Mouse (Mus musculus): ENCODE measurements around the gene Eif3l. TPM values are rescaled to one million over a fixed set of nuclear protein-coding genes. Genes with fewer than 3 reads are reported as not detected.

The Eif3l gene
- total and polyA plus RNA-seq, 3 experiments, result 30.9 to 261 (median 134) TPM

- H3K36me3 ChIP-seq (replicated peaks), result peaks cover 10% of the 10 kb centered on the region
- no peak for ATAC-seq (ENCODE audit: extremely low read depth, insufficient number of reproducible peaks, low FRiP score, poor library complexity, severe bottlenecking)
Measured at GRCm38 (mm10) chr15:79101531-79101930, 26.6 kb downstream of the Eif3l start.

GRCm38 (mm10) chr15:79103264-79103663 lies 28.3 kb downstream of the Eif3l start:
- peaks cover 11% of the 10 kb centered on the region for H3K4me1 ChIP-seq (ENCODE audit: insufficient read depth, low read depth, low read length)
- H3K27me3 ChIP-seq (ENCODE audit: insufficient read depth, low read length), result peaks cover 58% of the 10 kb centered on the region
- ATAC-seq (ENCODE audit: extremely low read depth, insufficient number of reproducible peaks, low FRiP score, poor library complexity, severe bottlenecking) (no peak), DNase-seq (ENCODE audit: low spot score) (no peak)
- no peak overlapping the region for H3K4me3 ChIP-seq (ENCODE audit: low read depth, low read length)
- no peaks in the 10 kb centered on the region for H3K36me3 ChIP-seq (replicated peaks)
- no peaks in the 10 kb centered on the region for H3K9me3 ChIP-seq (replicated peaks)
- TF ChIP-seq GATA2 (IDR thresholded peaks at IDR 0.05; ENCODE audit: borderline replicate concordance, low read depth, low read length) (no peak), TAL1 (conservative IDR thresholded peaks at IDR 0.05; ENCODE audit: low read depth, low read length) (no peak), CTCF (IDR thresholded peaks at IDR 0.05; ENCODE audit: low read depth, low read length) (no peak), POLR2AphosphoS5 (IDR thresholded peaks at IDR 0.05; ENCODE audit: insufficient replicate concordance, low read depth, low read length) (no peak), GATA1 (IDR thresholded peaks at IDR 0.05; ENCODE audit: borderline replicate concordance, low read length) (no peak)

More at GRCm38 (mm10) chr15:79101531-79101930, 26.6 kb downstream of the Eif3l start:
- TF ChIP-seq CTCF (IDR thresholded peaks at IDR 0.05; ENCODE audit: low read depth, low read length), result no peak
- TF ChIP-seq POLR2AphosphoS5 (IDR thresholded peaks at IDR 0.05; ENCODE audit: insufficient replicate concordance, low read depth, low read length), result no peak
- TF ChIP-seq TAL1 (conservative IDR thresholded peaks at IDR 0.05; ENCODE audit: low read depth, low read length), result no peak
- TF ChIP-seq GATA2 (IDR thresholded peaks at IDR 0.05; ENCODE audit: borderline replicate concordance, low read depth, low read length), result no peak
- no peak for TF ChIP-seq GATA1 (IDR thresholded peaks at IDR 0.05; ENCODE audit: borderline replicate concordance, low read length)
- peaks cover 9% of the 10 kb centered on the region; the same call in 1 of the 2 replicates for H3K4me1 ChIP-seq (ENCODE audit: insufficient read depth, low read depth, low read length)
- H3K4me3 ChIP-seq (ENCODE audit: low read depth, low read length), result no peak overlapping the region
- H3K9me3 ChIP-seq (replicated peaks), result no peaks in the 10 kb centered on the region
- H3K27me3 ChIP-seq (ENCODE audit: insufficient read depth, low read length), result peaks cover 53% of the 10 kb centered on the region
- DNase-seq (ENCODE audit: low spot score), result no peak

GRCm38 (mm10) chr15:79105804-79106203 lies 30.8 kb downstream of the Eif3l start:
- peaks cover 36% of the 10 kb centered on the region for H3K4me1 ChIP-seq (ENCODE audit: insufficient read depth, low read depth, low read length)
- DNase-seq (ENCODE audit: low spot score), result no peak
- H3K9me3 ChIP-seq (replicated peaks), result no peaks in the 10 kb centered on the region
- TF ChIP-seq GATA2 (IDR thresholded peaks at IDR 0.05; ENCODE audit: borderline replicate concordance, low read depth, low read length) (no peak), GATA1 (IDR thresholded peaks at IDR 0.05; ENCODE audit: borderline replicate concordance, low read length) (no peak), CTCF (IDR thresholded peaks at IDR 0.05; ENCODE audit: low read depth, low read length) (no peak), POLR2AphosphoS5 (IDR thresholded peaks at IDR 0.05; ENCODE audit: insufficient replicate concordance, low read depth, low read length) (no peak), TAL1 (conservative IDR thresholded peaks at IDR 0.05; ENCODE audit: low read depth, low read length) (no peak)
- peaks cover 2% of the 10 kb centered on the region for H3K36me3 ChIP-seq (replicated peaks)
- no peak for ATAC-seq (ENCODE audit: extremely low read depth, insufficient number of reproducible peaks, low FRiP score, poor library complexity, severe bottlenecking)
- peaks cover 60% of the 10 kb centered on the region for H3K27me3 ChIP-seq (ENCODE audit: insufficient read depth, low read length)
- no peak overlapping the region for H3K4me3 ChIP-seq (ENCODE audit: low read depth, low read length)

GRCm38 (mm10) chr15:79107966-79108365 lies 33.0 kb downstream of the Eif3l start:
- Histone ChIP-seq H3K4me1 (ENCODE audit: insufficient read depth, low read depth, low read length) (peaks cover 36% of the 10 kb centered on the region), H3K9me3 (replicated peaks) (no peaks in the 10 kb centered on the region), H3K4me3 (ENCODE audit: low read depth, low read length) (no peak overlapping the region), H3K27me3 (ENCODE audit: insufficient read depth, low read length) (peaks cover 50% of the 10 kb centered on the region), H3K36me3 (replicated peaks) (peaks cover 15% of the 10 kb centered on the region)
- TF ChIP-seq GATA1 (IDR thresholded peaks at IDR 0.05; ENCODE audit: borderline replicate concordance, low read length), result no peak
- TF ChIP-seq TAL1 (conservative IDR thresholded peaks at IDR 0.05; ENCODE audit: low read depth, low read length), result no peak
- no peak for TF ChIP-seq POLR2AphosphoS5 (IDR thresholded peaks at IDR 0.05; ENCODE audit: insufficient replicate concordance, low read depth, low read length)
- TF ChIP-seq CTCF (IDR thresholded peaks at IDR 0.05; ENCODE audit: low read depth, low read length), result no peak
- TF ChIP-seq GATA2 (IDR thresholded peaks at IDR 0.05; ENCODE audit: borderline replicate concordance, low read depth, low read length), result no peak
- DNase-seq (ENCODE audit: low spot score) (no peak), ATAC-seq (ENCODE audit: extremely low read depth, insufficient number of reproducible peaks, low FRiP score, poor library complexity, severe bottlenecking) (no peak)

- DNase-seq (ENCODE audit: low spot score), result peak; percentile 77
- H3K4me3 ChIP-seq (ENCODE audit: low read depth, low read length), result peak within 1 kb of the TSS; percentile 80
- ATAC-seq (ENCODE audit: extremely low read depth, insufficient number of reproducible peaks, low FRiP score, poor library complexity, severe bottlenecking), result peak; percentile 4; the same call in 1 of the 2 replicates
- H3K36me3 ChIP-seq (replicated peaks), result peaks cover 16% of the 10 kb centered on the region
- TF ChIP-seq GATA2 (IDR thresholded peaks at IDR 0.05; ENCODE audit: borderline replicate concordance, low read depth, low read length) (no peak), GATA1 (IDR thresholded peaks at IDR 0.05; ENCODE audit: borderline replicate concordance, low read length) (no peak), POLR2AphosphoS5 (IDR thresholded peaks at IDR 0.05; ENCODE audit: insufficient replicate concordance, low read depth, low read length) (no peak), TAL1 (conservative IDR thresholded peaks at IDR 0.05; ENCODE audit: low read depth, low read length) (no peak), CTCF (IDR thresholded peaks at IDR 0.05; ENCODE audit: low read depth, low read length) (no peak)
- H3K9me3 ChIP-seq (replicated peaks), result no peaks in the 10 kb centered on the region
- peaks cover 45% of the 10 kb centered on the region for H3K27me3 ChIP-seq (ENCODE audit: insufficient read depth, low read length)
- peaks cover 36% of the 10 kb centered on the region for H3K4me1 ChIP-seq (ENCODE audit: insufficient read depth, low read depth, low read length)
Measured at GRCm38 (mm10) chr15:79108421-79109320, 33.7 kb downstream of the Eif3l start, which contains the start of gene Micall1. Micall1 (plus strand) TSS chr15:79108898.

- no peaks in the 10 kb centered on the region for H3K9me3 ChIP-seq (replicated peaks)
- H3K4me3 ChIP-seq (ENCODE audit: low read depth, low read length), result peak overlapping the region; percentile 80
- H3K4me1 ChIP-seq (ENCODE audit: insufficient read depth, low read depth, low read length), result peaks cover 36% of the 10 kb centered on the region
- H3K27me3 ChIP-seq (ENCODE audit: insufficient read depth, low read length), result peaks cover 42% of the 10 kb centered on the region
- DNase-seq (ENCODE audit: low spot score) (peak; percentile 44), ATAC-seq (ENCODE audit: extremely low read depth, insufficient number of reproducible peaks, low FRiP score, poor library complexity, severe bottlenecking) (no peak; the same call in 1 of the 2 replicates)
- peaks cover 21% of the 10 kb centered on the region for H3K36me3 ChIP-seq (replicated peaks)
- TF ChIP-seq TAL1 (conservative IDR thresholded peaks at IDR 0.05; ENCODE audit: low read depth, low read length), result no peak
- no peak for TF ChIP-seq POLR2AphosphoS5 (IDR thresholded peaks at IDR 0.05; ENCODE audit: insufficient replicate concordance, low read depth, low read length)
- no peak for TF ChIP-seq GATA2 (IDR thresholded peaks at IDR 0.05; ENCODE audit: borderline replicate concordance, low read depth, low read length)
- no peak for TF ChIP-seq CTCF (IDR thresholded peaks at IDR 0.05; ENCODE audit: low read depth, low read length)
- no peak for TF ChIP-seq GATA1 (IDR thresholded peaks at IDR 0.05; ENCODE audit: borderline replicate concordance, low read length)
Measured at GRCm38 (mm10) chr15:79109321-79109934, 34.4 kb downstream of the Eif3l start.
